Mouse (Mus musculus): ENCODE results near the gene Epha2. TPM values are rescaled to one million over a fixed set of nuclear protein-coding genes. Genes with fewer than 3 reads are reported as not detected.

Gene Epha2
- polyA plus RNA-seq, 1 experiment from 2014 or later: 3.0 TPM

DNA sequence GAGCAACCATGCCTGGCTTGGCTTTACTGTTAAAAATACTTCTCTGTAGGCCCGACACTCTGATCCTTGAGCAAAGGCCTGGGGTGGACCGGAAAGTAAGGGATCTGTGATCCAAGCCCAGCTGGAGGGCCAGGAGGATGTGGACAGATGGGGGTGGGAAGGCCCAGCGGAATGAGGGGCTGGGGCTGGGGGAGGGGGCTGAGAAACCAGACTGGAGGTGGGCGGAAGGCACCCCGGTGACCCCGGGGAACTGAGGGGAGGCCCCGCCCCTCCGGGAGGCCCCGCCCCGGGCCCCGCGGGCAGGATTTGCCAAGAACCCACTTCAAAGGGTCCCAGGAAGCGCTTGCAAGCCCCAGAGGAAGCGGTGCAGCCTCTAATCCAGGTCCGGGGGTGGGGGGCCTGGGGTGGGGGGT lies 5.3 kb upstream of the Epha2 start:
- Histone ChIP-seq H3K36me3 (no peaks in the 10 kb centered on the region), H3K27ac (no peak overlapping the region), H3K4me1 (peaks cover 20% of the 10 kb centered on the region), H3K4me3 (no peak overlapping the region), H3K27me3 (replicated peaks) (peaks cover 74% of the 10 kb centered on the region), H3K4me2 (replicated peaks) (peak overlapping the region; percentile 48), H3K9me3 (no peaks in the 10 kb centered on the region), H3K9ac (0 out of 2 replicates have a peak overlapping the region, but pooled peaks have one; percentile 17)
- 5% methylated on average over 15 of the region's 15 CpGs for WGBS
- ATAC-seq (ENCODE audit: low FRiP score, low read depth): no peak

DNA sequence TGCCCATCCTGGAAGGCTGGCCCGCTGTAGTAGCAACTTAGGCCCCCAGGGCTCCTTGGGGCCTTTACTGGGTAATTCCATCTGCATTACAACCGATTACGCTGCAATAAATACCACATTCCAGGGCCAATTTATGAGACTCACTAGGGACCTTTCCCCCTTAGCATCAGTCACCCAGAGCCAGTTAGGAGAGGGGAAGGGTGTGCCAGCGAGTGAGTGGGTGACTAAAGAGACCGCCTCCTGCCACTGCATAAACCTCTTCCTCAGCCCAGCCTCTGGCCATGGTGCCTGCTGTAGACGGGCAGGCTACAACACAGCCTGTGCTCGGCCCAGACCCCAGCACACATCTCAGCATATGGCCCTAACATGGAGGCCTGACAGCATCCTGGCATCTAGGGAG lies 3.1 kb upstream of the Epha2 start:
- 30% methylated on average over 7 of the region's 7 CpGs for WGBS
- peaks cover 73% of the 10 kb centered on the region for H3K27me3 ChIP-seq (replicated peaks)
- no peaks in the 10 kb centered on the region for H3K9me3 ChIP-seq
- H3K4me2 ChIP-seq (replicated peaks): no peak overlapping the region
- no peak overlapping the region for H3K27ac ChIP-seq
- ATAC-seq (ENCODE audit: low FRiP score, low read depth): no peak
- no peak overlapping the region for H3K4me3 ChIP-seq
- peaks cover 24% of the 10 kb centered on the region for H3K4me1 ChIP-seq
- H3K9ac ChIP-seq: no peak overlapping the region
- no peaks in the 10 kb centered on the region for H3K36me3 ChIP-seq

- no peak overlapping the region for H3K9ac ChIP-seq
- H3K4me2 ChIP-seq (replicated peaks): no peak overlapping the region
- no peak for ATAC-seq (ENCODE audit: low FRiP score, low read depth)
- H3K4me1 ChIP-seq: peaks cover 26% of the 10 kb centered on the region
- no peaks in the 10 kb centered on the region for H3K9me3 ChIP-seq
- H3K27ac ChIP-seq: no peak overlapping the region
- WGBS: 74% methylated on average over 13 of the region's 13 CpGs
- H3K4me3 ChIP-seq: no peak overlapping the region
- H3K27me3 ChIP-seq (replicated peaks): peaks cover 71% of the 10 kb centered on the region
- no peaks in the 10 kb centered on the region for H3K36me3 ChIP-seq
Measured at GRCm38 (mm10) chr4:141299356-141299755, 1.7 kb upstream of the Epha2 start.

DNA sequence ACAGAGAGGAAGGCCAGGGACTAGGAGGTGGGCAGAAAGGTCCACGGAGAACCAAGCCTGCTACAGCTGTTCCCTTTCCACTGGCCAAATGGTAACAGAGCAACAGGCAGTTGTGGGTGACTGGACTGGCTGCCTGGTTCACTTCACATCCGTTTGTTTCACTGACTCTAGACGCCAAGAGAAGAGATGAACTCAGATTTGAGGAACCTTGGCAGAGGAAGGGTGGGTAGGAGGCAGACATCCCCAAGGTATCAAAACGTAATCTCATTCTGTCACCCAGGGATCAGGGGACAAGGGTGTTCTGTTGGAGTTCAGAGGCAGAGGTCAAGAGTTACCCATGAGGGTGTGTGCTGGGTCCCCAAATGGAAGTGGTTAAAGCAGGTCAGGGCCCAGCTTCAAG lies 844 bp upstream of the Epha2 start:
- no peaks in the 10 kb centered on the region for H3K9me3 ChIP-seq
- H3K4me1 ChIP-seq: peaks cover 29% of the 10 kb centered on the region

GRCm38 (mm10) chr4:141301591-141302427 lies 769 bp downstream of the Epha2 start:
- ATAC-seq (ENCODE audit: low FRiP score, low read depth): no peak
- H3K27ac ChIP-seq: no peak overlapping the region
- no peaks in the 10 kb centered on the region for H3K9me3 ChIP-seq
- H3K4me2 ChIP-seq (replicated peaks): peak overlapping the region; percentile 97
- peak overlapping the region; percentile 64 for H3K9ac ChIP-seq
- peaks cover 54% of the 10 kb centered on the region for H3K27me3 ChIP-seq (replicated peaks)
- WGBS: 1% methylated on average over 51 of the region's 51 CpGs
- peaks cover 39% of the 10 kb centered on the region for H3K4me1 ChIP-seq
- no peaks in the 10 kb centered on the region for H3K36me3 ChIP-seq
- peak overlapping the region; percentile 57 for H3K4me3 ChIP-seq

More for the DNA sequence above, 844 bp upstream of the Epha2 start:
- H3K4me3 ChIP-seq: no peak overlapping the region
- H3K27me3 ChIP-seq (replicated peaks): peaks cover 68% of the 10 kb centered on the region
- no peak overlapping the region for H3K27ac ChIP-seq
- no peak for ATAC-seq (ENCODE audit: low FRiP score, low read depth)
- H3K36me3 ChIP-seq: no peaks in the 10 kb centered on the region
- 63% methylated on average over 4 of the region's 4 CpGs for WGBS
- no peak overlapping the region for H3K4me2 ChIP-seq (replicated peaks)
- H3K9ac ChIP-seq: no peak overlapping the region

DNA sequence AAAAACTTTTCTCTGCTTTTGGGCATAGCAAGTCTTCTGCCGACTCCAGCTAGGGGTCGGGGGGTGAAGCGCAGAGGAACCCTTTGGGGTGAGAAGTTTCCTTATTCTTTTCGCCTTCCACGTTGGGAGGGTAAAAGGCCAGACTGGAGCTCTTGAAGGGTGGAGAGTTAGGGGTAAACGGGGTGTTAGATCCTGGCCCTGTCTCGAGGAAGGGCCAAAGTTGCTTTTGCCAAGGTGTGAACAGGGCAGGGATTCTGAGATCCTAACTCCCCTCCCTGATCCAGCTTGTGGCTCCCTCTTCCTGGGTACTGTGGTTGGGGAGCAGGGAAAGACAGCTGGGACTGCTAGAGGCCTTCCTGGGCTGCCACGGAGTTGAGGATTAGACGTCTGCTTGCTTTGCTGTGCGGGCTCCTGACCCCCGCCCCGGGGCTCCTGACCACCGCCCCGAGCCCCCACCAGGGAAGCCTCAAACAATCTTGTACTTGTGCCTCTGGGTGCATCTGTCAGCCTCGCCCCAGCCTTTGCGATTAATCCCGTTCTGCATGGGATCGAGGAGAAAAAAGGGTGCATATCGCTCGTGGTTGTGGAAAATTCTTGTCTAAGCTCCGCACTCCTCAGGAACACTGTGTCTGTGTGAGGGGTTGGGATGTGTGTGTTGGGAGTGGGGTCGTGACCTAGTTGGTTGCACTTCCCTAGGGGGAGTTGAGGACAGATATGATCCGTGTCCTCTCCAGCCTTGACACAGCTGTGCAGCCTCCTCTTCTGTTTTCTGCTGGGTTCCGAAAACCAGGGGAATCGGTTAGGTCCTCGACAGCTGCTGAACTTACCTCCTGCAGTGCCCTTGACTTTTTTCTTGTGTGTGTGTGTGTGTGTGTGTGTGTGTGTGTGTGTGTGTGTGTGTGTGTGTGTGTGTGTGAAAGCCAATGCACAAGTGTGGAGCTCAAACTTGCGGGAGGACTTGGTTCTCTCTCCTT lies 1.7 kb downstream of the Epha2 start:
- Histone ChIP-seq H3K9ac (peak overlapping the region; percentile 64), H3K27me3 (replicated peaks) (peaks cover 48% of the 10 kb centered on the region), H3K4me1 (peaks cover 40% of the 10 kb centered on the region), H3K9me3 (no peaks in the 10 kb centered on the region), H3K27ac (no peak overlapping the region), H3K36me3 (no peaks in the 10 kb centered on the region), H3K4me2 (replicated peaks) (peak overlapping the region; percentile 97), H3K4me3 (peak overlapping the region; percentile 57)
- ATAC-seq (ENCODE audit: low FRiP score, low read depth): no peak
- WGBS: 9% methylated on average over 27 of the region's 27 CpGs

DNA sequence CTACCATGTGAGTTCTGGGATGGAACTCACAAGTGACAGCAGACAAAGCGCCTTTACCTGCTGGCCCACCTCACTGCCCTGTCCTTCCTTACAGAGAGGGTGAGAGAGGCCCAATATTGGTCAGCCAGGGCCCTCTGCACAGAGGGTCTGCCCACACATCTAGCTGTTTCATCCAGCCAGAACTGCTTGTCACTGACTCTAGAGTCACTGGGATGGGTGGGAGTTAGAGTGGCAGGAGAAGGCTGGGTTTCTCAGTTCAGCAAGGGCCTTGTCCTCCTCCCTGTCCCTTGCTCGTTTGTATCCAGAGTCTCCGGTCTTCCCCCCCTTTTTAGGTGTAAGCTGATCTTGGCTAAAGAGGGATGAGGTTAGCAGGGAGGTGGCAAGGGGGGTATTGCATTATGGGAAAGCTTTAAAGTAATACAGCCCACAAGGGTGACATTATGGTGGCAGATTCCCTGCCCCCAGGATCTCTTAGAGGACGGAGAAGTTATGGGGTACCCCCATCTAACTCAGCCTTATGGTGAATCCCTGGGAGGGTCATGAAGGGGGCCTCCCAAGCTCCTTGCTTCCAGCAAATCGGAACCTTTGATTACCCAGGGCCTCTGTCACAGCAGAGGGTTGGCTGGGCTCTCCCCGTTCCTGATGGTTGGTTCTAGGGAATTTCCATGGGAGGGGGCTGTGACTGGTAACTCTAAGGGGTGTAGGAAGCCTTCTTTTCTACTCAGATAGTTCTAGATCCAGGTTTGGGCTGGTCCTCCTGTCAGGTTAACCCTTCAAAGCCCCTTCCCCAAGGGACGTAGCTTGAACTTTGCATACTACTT lies 2.6 kb downstream of the Epha2 start:
- Histone ChIP-seq H3K4me2 (replicated peaks) (peak overlapping the region; percentile 97), H3K36me3 (no peaks in the 10 kb centered on the region), H3K9me3 (no peaks in the 10 kb centered on the region), H3K9ac (no peak overlapping the region), H3K4me3 (no peak overlapping the region), H3K4me1 (peaks cover 40% of the 10 kb centered on the region), H3K27me3 (replicated peaks) (peaks cover 44% of the 10 kb centered on the region), H3K27ac (no peak overlapping the region)
- 47% methylated on average over 7 of the region's 7 CpGs for WGBS
- no peak for ATAC-seq (ENCODE audit: low FRiP score, low read depth)

DNA sequence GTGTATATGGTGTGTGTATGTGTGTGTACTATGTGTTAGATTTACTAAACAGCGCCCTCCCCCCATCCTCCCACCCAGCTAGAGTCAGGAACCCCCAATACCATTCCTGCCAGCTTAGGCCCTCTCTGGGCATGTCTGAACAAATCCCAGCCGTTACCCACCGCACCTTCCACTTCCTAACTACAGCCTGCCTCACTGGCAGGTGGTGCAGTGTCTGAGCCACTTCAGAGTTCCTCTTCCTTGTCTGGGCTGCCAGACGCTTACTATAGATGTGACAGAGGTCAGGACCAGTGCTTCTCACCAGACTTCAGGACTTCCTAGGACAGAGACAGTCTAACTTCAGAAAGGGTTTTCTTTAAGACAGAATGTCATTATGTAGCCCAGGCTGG lies 3.2 kb downstream of the Epha2 start:
- H3K9ac ChIP-seq: no peak overlapping the region
- peaks cover 40% of the 10 kb centered on the region for H3K4me1 ChIP-seq
- peaks cover 44% of the 10 kb centered on the region for H3K27me3 ChIP-seq (replicated peaks)
- no peaks in the 10 kb centered on the region for H3K36me3 ChIP-seq
- no peaks in the 10 kb centered on the region for H3K9me3 ChIP-seq
- H3K27ac ChIP-seq: no peak overlapping the region
- H3K4me2 ChIP-seq (replicated peaks): no peak overlapping the region; the same call in 1 of the 2 replicates
- H3K4me3 ChIP-seq: no peak overlapping the region
- WGBS: 78% methylated on average over 4 of the region's 4 CpGs
- no peak for ATAC-seq (ENCODE audit: low FRiP score, low read depth)

DNA sequence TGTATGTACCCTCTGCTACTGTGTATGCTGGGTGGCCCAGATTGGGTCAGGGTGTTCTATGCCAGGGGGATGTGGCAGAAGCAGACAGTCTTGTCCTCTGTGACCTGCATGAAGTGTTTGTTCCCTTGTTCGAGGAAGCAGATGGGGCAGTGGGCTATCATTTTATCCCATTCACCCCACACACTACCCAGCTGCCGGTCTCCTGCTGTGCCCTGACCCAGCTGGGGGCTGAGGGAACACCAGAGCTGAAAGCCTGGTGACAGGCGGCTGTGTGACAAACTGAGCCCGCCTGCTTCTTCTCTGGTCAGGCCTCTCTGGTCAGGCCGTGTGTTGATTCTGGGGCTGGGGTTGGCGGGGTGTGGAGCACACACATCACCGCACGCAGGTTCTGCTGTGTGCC lies 5.0 kb downstream of the Epha2 start:
- peak; percentile 48; the same call in 1 of the 2 replicates for ATAC-seq (ENCODE audit: low FRiP score, low read depth)

DNA sequence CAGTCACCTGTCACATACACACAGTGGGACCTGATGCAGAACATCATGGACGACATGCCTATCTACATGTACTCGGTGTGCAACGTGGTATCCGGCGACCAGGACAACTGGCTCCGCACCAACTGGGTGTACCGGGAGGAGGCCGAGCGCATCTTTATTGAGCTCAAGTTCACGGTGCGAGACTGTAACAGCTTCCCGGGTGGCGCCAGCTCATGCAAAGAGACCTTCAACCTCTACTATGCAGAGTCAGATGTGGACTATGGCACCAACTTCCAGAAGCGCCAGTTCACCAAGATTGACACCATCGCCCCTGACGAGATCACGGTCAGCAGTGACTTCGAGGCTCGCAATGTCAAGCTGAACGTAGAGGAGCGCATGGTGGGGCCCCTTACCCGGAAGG lies 7.3 kb downstream of the Epha2 start:
- no peak for ATAC-seq (ENCODE audit: low FRiP score, low read depth)
- peaks cover 6% of the 10 kb centered on the region for H3K27me3 ChIP-seq (replicated peaks)
- H3K4me2 ChIP-seq (replicated peaks): no peak overlapping the region
- H3K4me3 ChIP-seq: no peak overlapping the region
- H3K27ac ChIP-seq: no peak overlapping the region
- H3K9ac ChIP-seq: no peak overlapping the region
- no peaks in the 10 kb centered on the region for H3K9me3 ChIP-seq
- peaks cover 44% of the 10 kb centered on the region for H3K4me1 ChIP-seq
- 96% methylated on average over 22 of the region's 22 CpGs for WGBS
- no peaks in the 10 kb centered on the region for H3K36me3 ChIP-seq

More for the DNA sequence above, 5.0 kb downstream of the Epha2 start:
- H3K4me1 ChIP-seq: peaks cover 56% of the 10 kb centered on the region
- H3K27me3 ChIP-seq (replicated peaks): peaks cover 29% of the 10 kb centered on the region
- peak overlapping the region; percentile 34 for H3K4me2 ChIP-seq (replicated peaks)
- peak overlapping the region; percentile 11; the same call in 1 of the 2 replicates for H3K27ac ChIP-seq
- H3K9ac ChIP-seq: 0 out of 2 replicates have a peak overlapping the region, but pooled peaks have one; percentile 21
- no peak overlapping the region for H3K4me3 ChIP-seq
- H3K36me3 ChIP-seq: no peaks in the 10 kb centered on the region
- H3K9me3 ChIP-seq: no peaks in the 10 kb centered on the region
- WGBS: 18% methylated on average over 8 of the region's 8 CpGs

DNA sequence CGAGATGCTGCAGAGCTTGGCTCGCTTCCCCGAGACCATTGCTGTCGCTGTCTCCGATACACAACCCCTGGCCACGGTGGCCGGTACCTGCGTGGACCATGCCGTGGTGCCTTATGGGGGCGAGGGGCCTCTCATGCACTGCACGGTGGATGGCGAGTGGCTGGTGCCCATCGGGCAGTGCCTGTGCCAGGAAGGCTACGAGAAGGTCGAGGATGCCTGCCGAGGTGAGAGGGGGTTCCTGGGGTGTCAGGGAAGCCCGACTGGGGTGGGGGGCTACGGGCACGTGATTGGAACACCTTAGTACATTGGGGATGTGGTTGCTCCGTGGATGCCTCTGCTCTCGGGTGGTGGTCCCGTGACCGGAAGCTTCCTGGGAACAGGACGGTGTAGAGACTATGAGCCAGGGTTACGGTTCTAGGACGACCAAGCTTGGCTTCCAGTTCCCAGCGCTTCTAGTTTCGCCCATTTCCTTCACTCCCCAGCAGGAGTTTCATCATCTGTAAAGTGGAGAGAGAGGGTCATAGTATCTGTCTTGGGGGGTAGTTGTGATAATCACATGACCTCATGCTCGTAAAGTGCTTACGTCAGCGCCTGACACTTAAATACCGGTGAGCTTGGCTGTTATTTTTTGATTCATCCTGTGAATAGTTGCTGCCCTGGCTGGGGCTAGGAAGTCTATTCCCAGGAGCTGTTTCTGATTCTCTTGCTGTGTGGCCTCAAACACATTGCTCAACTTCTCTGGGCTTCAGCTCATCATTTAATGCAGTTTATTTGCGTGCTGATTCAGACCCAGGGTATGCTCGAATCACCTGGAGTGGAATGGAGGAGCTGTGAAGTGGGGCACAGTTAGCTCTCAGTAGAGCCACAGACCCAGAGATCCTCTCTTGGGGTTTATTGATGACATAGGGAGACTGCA lies 8.1 kb downstream of the Epha2 start:
- Histone ChIP-seq H3K9me3 (no peaks in the 10 kb centered on the region), H3K4me1 (peaks cover 50% of the 10 kb centered on the region), H3K4me2 (replicated peaks) (0 out of 2 replicates have a peak overlapping the region, but pooled peaks have one; percentile 24), H3K27me3 (replicated peaks) (no peaks in the 10 kb centered on the region), H3K36me3 (no peaks in the 10 kb centered on the region), H3K9ac (no peak overlapping the region), H3K27ac (no peak overlapping the region), H3K4me3 (no peak overlapping the region)
- WGBS: 93% methylated on average over 34 of the region's 34 CpGs
- no peak for ATAC-seq (ENCODE audit: low FRiP score, low read depth)
